Mouse (Mus musculus): ENCODE data around the gene Ltc4s. TPM values are rescaled to one million over a fixed set of nuclear protein-coding genes. Genes with fewer than 3 reads are reported as not detected.

Gene Ltc4s
- polyA plus RNA-seq, 1 experiment from 2014 or later = 8.5 TPM

DNA sequence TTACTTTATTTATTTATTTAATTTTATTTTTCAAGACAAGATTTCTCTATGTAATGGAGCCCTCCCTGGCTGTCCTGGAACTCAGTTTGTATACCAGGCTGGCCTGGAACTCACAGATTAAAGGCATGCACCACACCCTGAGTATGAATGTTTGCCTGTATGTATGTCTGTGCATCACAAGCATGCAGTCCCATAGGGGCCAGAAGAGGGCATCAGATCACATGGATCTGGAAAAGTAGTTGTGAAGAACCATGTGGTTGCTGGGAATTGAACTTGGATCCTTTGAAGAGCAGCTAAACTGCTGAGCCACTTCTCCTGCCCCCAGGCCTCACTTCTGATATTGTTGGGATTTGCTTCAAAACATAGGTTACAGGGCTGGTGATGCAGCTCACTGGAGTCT lies 38.6 kb upstream of the Ltc4s start:
- H3K27me3 ChIP-seq (ENCODE audit: insufficient read depth, low read length) = no peaks in the 10 kb centered on the region
- H3K9ac ChIP-seq (ENCODE audit: low read depth, low read length) = no peak overlapping the region
- no peak overlapping the region for H3K4me2 ChIP-seq (ENCODE audit: low read length)
- no peak overlapping the region for H3K27ac ChIP-seq
- 0 out of 2 replicates have a peak, but pooled peaks cover 4% of the 10 kb centered on the region for H3K4me1 ChIP-seq (replicated peaks; ENCODE audit: insufficient read depth, low read length)
- peak; percentile 29; the same call in 1 of the 2 replicates for TF ChIP-seq CTCF (IDR thresholded peaks at IDR 0.05; ENCODE audit: low read depth)
- H3K4me3 ChIP-seq (replicated peaks; ENCODE audit: low read depth, low read length) = no peak overlapping the region
- no peaks in the 10 kb centered on the region for H3K9me3 ChIP-seq (replicated peaks; ENCODE audit: low read length)
- DNase-seq (ENCODE audit: low spot score) = no peak
- peaks cover 7% of the 10 kb centered on the region; the same call in 1 of the 2 replicates for H3K36me3 ChIP-seq (ENCODE audit: insufficient read depth, low read length)
- no peak for ATAC-seq (replicated peaks; ENCODE audit: low FRiP score, low read depth)

DNA sequence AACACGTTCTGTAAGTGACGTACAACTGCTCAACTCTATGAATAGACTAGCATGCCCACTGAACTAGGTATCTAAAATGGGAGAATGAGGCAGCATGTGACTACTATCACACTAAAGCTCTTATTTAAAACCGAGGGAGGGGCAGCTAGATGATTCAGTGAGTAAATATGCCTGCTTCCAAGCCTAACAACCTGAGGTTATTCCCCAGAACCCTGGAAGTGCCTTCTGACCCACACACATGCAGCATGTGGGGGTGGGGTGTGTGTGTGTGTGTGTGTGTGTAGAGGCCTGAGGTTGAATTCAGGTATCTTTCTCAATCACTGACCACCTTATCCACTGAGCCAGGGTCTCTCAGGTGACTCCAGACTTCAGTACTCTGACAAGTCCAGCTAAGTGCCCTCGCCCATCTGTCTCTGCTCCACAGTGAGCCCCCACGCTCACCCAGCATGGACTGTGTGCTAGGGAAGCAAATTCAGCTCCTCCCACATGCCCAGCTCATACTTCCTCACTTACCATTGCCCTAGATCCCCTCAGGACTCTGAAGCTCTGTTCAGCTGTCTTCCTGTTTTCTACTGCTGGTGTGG lies 37.2 kb upstream of the Ltc4s start:
- Histone ChIP-seq H3K27ac (0 out of 2 replicates have a peak overlapping the region, but pooled peaks have one; percentile 20), H3K4me2 (ENCODE audit: low read length) (no peak overlapping the region), H3K27me3 (ENCODE audit: insufficient read depth, low read length) (no peaks in the 10 kb centered on the region), H3K9ac (ENCODE audit: low read depth, low read length) (no peak overlapping the region), H3K4me1 (replicated peaks; ENCODE audit: insufficient read depth, low read length) (0 out of 2 replicates have a peak, but pooled peaks cover 4% of the 10 kb centered on the region), H3K36me3 (ENCODE audit: insufficient read depth, low read length) (peaks cover 5% of the 10 kb centered on the region; the same call in 1 of the 2 replicates), H3K9me3 (replicated peaks; ENCODE audit: low read length) (no peaks in the 10 kb centered on the region), H3K4me3 (replicated peaks; ENCODE audit: low read depth, low read length) (no peak overlapping the region)
- ATAC-seq (replicated peaks; ENCODE audit: low FRiP score, low read depth) = no peak; the same call in 1 of the 2 replicates
- WGBS = 58% methylated on average over 5 of the region's 5 CpGs
- TF ChIP-seq CTCF (IDR thresholded peaks at IDR 0.05; ENCODE audit: low read depth) = no peak
- no peak for DNase-seq (ENCODE audit: low spot score)

DNA sequence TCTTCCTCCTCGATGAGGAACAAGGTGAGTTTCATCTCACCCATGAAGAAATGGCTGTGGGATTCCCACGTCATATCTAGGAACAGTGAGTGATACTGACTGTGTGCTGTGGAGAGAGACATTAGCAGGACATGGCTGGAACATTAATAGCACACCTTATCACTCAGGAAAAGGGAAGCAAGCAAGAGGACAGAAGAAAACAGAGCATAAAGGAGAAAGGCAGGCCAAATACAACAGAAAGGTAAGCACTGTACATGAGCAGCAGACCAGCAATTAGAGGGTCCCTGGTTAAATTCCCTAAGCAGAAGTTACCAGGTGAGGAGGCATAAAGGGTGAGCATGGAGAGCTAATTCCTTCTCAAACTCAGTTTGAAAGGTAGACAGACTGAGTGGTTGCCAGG lies 36.7 kb upstream of the Ltc4s start:
- Histone ChIP-seq H3K27me3 (ENCODE audit: insufficient read depth, low read length) (no peaks in the 10 kb centered on the region), H3K4me3 (replicated peaks; ENCODE audit: low read depth, low read length) (no peak overlapping the region), H3K27ac (no peak overlapping the region), H3K4me1 (replicated peaks; ENCODE audit: insufficient read depth, low read length) (0 out of 2 replicates have a peak, but pooled peaks cover 4% of the 10 kb centered on the region), H3K36me3 (ENCODE audit: insufficient read depth, low read length) (0 out of 2 replicates have a peak, but pooled peaks cover 3% of the 10 kb centered on the region), H3K4me2 (ENCODE audit: low read length) (no peak overlapping the region), H3K9ac (ENCODE audit: low read depth, low read length) (no peak overlapping the region), H3K9me3 (replicated peaks; ENCODE audit: low read length) (no peaks in the 10 kb centered on the region)
- 85% methylated on average over 2 of the region's 2 CpGs for WGBS
- TF ChIP-seq CTCF (IDR thresholded peaks at IDR 0.05; ENCODE audit: low read depth) = no peak
- ATAC-seq (replicated peaks; ENCODE audit: low FRiP score, low read depth) (no peak), DNase-seq (ENCODE audit: low spot score) (no peak)

DNA sequence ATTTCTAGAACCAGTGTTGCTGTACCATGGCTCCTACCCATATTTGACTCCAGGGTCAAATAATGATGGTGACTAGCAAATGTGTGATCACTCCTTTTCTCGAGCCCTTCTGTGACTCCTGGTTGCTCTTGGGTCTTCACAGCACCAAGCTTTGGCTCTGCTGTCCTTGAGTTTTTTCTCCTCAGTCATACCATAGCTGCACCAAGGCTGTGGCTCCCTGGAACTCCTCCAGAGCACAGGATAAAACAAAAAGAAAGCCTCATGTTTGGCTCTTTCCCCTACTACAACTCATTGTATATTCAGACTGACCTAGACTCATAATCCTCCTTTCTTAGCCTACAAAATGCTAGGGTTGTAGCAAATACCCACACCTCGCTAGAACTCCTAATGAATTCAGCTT lies 34.4 kb upstream of the Ltc4s start:
- Histone ChIP-seq H3K9me3 (replicated peaks; ENCODE audit: low read length) (no peaks in the 10 kb centered on the region), H3K27me3 (ENCODE audit: insufficient read depth, low read length) (no peaks in the 10 kb centered on the region), H3K9ac (ENCODE audit: low read depth, low read length) (no peak overlapping the region), H3K4me1 (replicated peaks; ENCODE audit: insufficient read depth, low read length) (0 out of 2 replicates have a peak, but pooled peaks cover 4% of the 10 kb centered on the region), H3K4me2 (ENCODE audit: low read length) (no peak overlapping the region), H3K4me3 (replicated peaks; ENCODE audit: low read depth, low read length) (no peak overlapping the region), H3K36me3 (ENCODE audit: insufficient read depth, low read length) (0 out of 2 replicates have a peak, but pooled peaks cover 3% of the 10 kb centered on the region), H3K27ac (no peak overlapping the region)
- no peak for TF ChIP-seq CTCF (IDR thresholded peaks at IDR 0.05; ENCODE audit: low read depth)
- DNase-seq (ENCODE audit: low spot score) (no peak), ATAC-seq (replicated peaks; ENCODE audit: low FRiP score, low read depth) (no peak)
- WGBS = 89% methylated on average over 2 of the region's 2 CpGs

DNA sequence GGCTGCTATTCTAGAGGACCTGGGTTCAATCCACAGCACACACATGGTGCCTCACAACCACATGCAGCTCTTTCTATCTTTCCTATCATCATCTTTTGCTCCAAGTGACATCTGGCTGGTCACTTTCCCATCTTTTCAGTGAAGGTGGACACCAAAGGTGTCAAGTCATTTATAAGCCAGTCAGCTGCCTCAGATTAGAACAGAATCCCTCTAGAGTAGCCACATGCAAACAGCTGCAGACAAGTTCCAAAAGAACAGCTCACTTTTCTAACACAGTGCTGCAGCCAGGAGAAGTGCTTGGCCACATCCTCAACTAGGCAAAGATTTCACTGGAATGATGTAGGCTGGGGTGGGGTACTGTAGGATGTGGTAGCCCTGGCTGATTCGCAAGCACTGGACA lies 31.5 kb upstream of the Ltc4s start:
- Histone ChIP-seq H3K9ac (ENCODE audit: low read depth, low read length) (no peak overlapping the region), H3K4me3 (replicated peaks; ENCODE audit: low read depth, low read length) (no peak overlapping the region), H3K4me2 (ENCODE audit: low read length) (no peak overlapping the region), H3K9me3 (replicated peaks; ENCODE audit: low read length) (no peaks in the 10 kb centered on the region), H3K27me3 (ENCODE audit: insufficient read depth, low read length) (no peaks in the 10 kb centered on the region), H3K36me3 (ENCODE audit: insufficient read depth, low read length) (peaks cover 22% of the 10 kb centered on the region), H3K27ac (no peak overlapping the region), H3K4me1 (replicated peaks; ENCODE audit: insufficient read depth, low read length) (no peaks in the 10 kb centered on the region)
- ATAC-seq (replicated peaks; ENCODE audit: low FRiP score, low read depth) = no peak
- TF ChIP-seq CTCF (IDR thresholded peaks at IDR 0.05; ENCODE audit: low read depth) = no peak
- no peak for DNase-seq (ENCODE audit: low spot score)
- 96% methylated on average over 1 of the region's 1 CpGs for WGBS

DNA sequence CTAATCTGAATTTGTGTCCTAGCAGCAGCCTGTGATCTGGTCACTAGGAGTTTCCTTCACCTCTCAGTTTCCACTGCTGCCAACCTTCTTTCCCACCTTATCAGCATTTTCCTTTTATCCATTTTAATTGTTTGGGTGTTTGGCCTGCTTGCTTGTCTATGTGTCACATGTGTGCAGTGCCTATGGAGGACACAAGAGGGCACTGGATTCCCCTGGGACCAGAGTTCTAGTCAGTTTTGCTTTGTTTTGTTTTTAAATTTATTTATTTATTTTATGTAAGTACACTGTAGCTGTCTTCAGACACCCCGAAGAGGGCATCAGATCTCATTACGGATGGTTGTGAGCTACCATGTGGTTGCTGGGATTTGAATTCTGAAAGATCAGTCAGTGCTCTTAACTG lies 30.7 kb upstream of the Ltc4s start:
- Histone ChIP-seq H3K9me3 (replicated peaks; ENCODE audit: low read length) (no peaks in the 10 kb centered on the region), H3K36me3 (ENCODE audit: insufficient read depth, low read length) (peaks cover 30% of the 10 kb centered on the region), H3K9ac (ENCODE audit: low read depth, low read length) (no peak overlapping the region), H3K27me3 (ENCODE audit: insufficient read depth, low read length) (no peaks in the 10 kb centered on the region), H3K27ac (no peak overlapping the region), H3K4me1 (replicated peaks; ENCODE audit: insufficient read depth, low read length) (no peaks in the 10 kb centered on the region), H3K4me2 (ENCODE audit: low read length) (no peak overlapping the region), H3K4me3 (replicated peaks; ENCODE audit: low read depth, low read length) (no peak overlapping the region)
- DNase-seq (ENCODE audit: low spot score) = peak; percentile 60
- no peak for ATAC-seq (replicated peaks; ENCODE audit: low FRiP score, low read depth)
- peak; percentile 66 for TF ChIP-seq CTCF (IDR thresholded peaks at IDR 0.05; ENCODE audit: low read depth)
- 80% methylated on average over 2 of the region's 2 CpGs for WGBS

DNA sequence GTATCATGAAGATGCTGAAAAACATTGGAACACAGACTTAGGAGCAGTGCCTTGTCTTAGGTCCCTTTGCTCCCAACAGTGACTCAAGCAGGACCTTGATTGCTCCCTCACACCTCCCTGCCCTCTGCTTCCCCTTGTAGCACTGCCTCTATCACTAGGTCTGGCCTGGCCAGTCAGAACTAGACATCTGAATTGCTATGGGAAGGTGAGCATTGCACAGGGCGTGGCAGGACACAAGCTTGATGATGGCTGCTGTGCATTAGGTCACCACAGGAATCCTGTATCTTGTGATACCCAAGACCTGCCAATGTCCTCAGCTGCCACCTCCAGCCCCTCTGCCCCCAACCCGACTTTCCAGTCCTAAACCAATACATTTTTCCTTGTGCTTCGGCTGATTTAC lies 28.6 kb upstream of the Ltc4s start:
- Histone ChIP-seq H3K27ac (no peak overlapping the region), H3K4me1 (replicated peaks; ENCODE audit: insufficient read depth, low read length) (no peaks in the 10 kb centered on the region), H3K4me3 (replicated peaks; ENCODE audit: low read depth, low read length) (no peak overlapping the region), H3K27me3 (ENCODE audit: insufficient read depth, low read length) (no peaks in the 10 kb centered on the region), H3K4me2 (ENCODE audit: low read length) (no peak overlapping the region), H3K9me3 (replicated peaks; ENCODE audit: low read length) (no peaks in the 10 kb centered on the region), H3K36me3 (ENCODE audit: insufficient read depth, low read length) (peaks cover 44% of the 10 kb centered on the region), H3K9ac (ENCODE audit: low read depth, low read length) (no peak overlapping the region)
- DNase-seq (ENCODE audit: low spot score) (no peak), ATAC-seq (replicated peaks; ENCODE audit: low FRiP score, low read depth) (no peak)
- TF ChIP-seq CTCF (IDR thresholded peaks at IDR 0.05; ENCODE audit: low read depth) = no peak
- 90% methylated on average over 3 of the region's 3 CpGs for WGBS
